Mouse (Mus musculus) natural killer cell, adult 2 months (primary cell): ENCODE results near the gene Tspan33.

ENCODE experiments used
- DNase-seq, 2 experiments: peaks; one replicate each; pipeline ENCODE4 v3.0.0; 2022; ENCODE audit warnings: low spot score in 2 of 2

Gene Tspan33

GRCm38 (mm10) chr6:29697548-29697947, 3.5 kb downstream of the Tspan33 start:
- no peak for DNase-seq

- no peak for DNase-seq
Observed at GRCm38 (mm10) chr6:29699085-29699745, 5.2 kb downstream of the Tspan33 start.

- DNase-seq = no peak
Observed at GRCm38 (mm10) chr6:29701051-29701450, 7.0 kb downstream of the Tspan33 start.

- DNase-seq = no peak
Observed at GRCm38 (mm10) chr6:29702126-29702525, 8.1 kb downstream of the Tspan33 start.

GRCm38 (mm10) chr6:29704143-29704542, 10.1 kb downstream of the Tspan33 start:
- no peak for DNase-seq

- DNase-seq = no peak
Observed at GRCm38 (mm10) chr6:29707902-29708301, 13.9 kb downstream of the Tspan33 start.

GRCm38 (mm10) chr6:29711318-29711717, 17.3 kb downstream of the Tspan33 start:
- no peak for DNase-seq

GRCm38 (mm10) chr6:29712011-29712584, 18.1 kb downstream of the Tspan33 start:
- no peak for DNase-seq

- DNase-seq = no peak
Observed at GRCm38 (mm10) chr6:29716624-29717365, 22.8 kb downstream of the Tspan33 start.

GRCm38 (mm10) chr6:29717541-29717940, 23.5 kb downstream of the Tspan33 start:
- no peak for DNase-seq

- no peak for DNase-seq
Observed at GRCm38 (mm10) chr6:29717952-29718521, 24.0 kb downstream of the Tspan33 start.

GRCm38 (mm10) chr6:29718894-29719329, 24.9 kb downstream of the Tspan33 start:
- no peak for DNase-seq

- DNase-seq = no peak
Observed at GRCm38 (mm10) chr6:29721890-29722289, 27.9 kb downstream of the Tspan33 start.

GRCm38 (mm10) chr6:29726576-29727200, 32.7 kb downstream of the Tspan33 start:
- no peak for DNase-seq

- no peak for DNase-seq
Observed at GRCm38 (mm10) chr6:29728035-29728434, 34.0 kb downstream of the Tspan33 start.

- DNase-seq = no peak
Observed at GRCm38 (mm10) chr6:29729491-29729890, 35.5 kb downstream of the Tspan33 start.

- no peak for DNase-seq
Observed at GRCm38 (mm10) chr6:29735336-29735688, 41.3 kb downstream of the Tspan33 start, which contains the start of gene Smo. TSS of gene Smo (plus strand) at chr6:29735503.

- no peak for DNase-seq
Observed at GRCm38 (mm10) chr6:29735689-29736451, 41.8 kb downstream of the Tspan33 start.

GRCm38 (mm10) chr6:29736610-29737458, 42.8 kb downstream of the Tspan33 start:
- DNase-seq = no peak

GRCm38 (mm10) chr6:29751466-29752152, 57.6 kb downstream of the Tspan33 start:
- DNase-seq = no peak
